Mouse (Mus musculus) embryonic facial prominence, embryonic 10.5 days (tissue): ENCODE data around the gene Ap2a1. TPM values are rescaled to one million over a fixed set of nuclear protein-coding genes. Genes with fewer than 3 reads are reported as not detected.

Experiments
- DNase-seq: peaks from one replicate; pipeline ENCODE4 v3.0.0-alpha.2; 2017; ENCODE audit warnings: low spot score
- H3K27ac ChIP-seq: fragments of 300-500 bp; sonication (generic); replicated peaks from 2 replicates; pipeline ENCODE4 v1.5.1; 2016; ENCODE audit warnings: mild to moderate bottlenecking
- H3K27me3 ChIP-seq: fragments of 300-500 bp; sonication (generic); replicated peaks from 2 replicates; pipeline ENCODE4 v1.6.1; 2016; ENCODE audit warnings: low read depth, mild to moderate bottlenecking; ENCODE audit not compliant: poor library complexity, severe bottlenecking
- H3K36me3 ChIP-seq: fragments of 300-500 bp; sonication (generic); replicated peaks from 2 replicates; pipeline ENCODE4 v1.6.1; 2016; ENCODE audit warnings: mild to moderate bottlenecking, moderate library complexity
- H3K4me1 ChIP-seq: fragments of 300-500 bp; sonication (generic); 2 replicates; pipeline ENCODE4 v1.6.1; 2016
- H3K4me3 ChIP-seq: fragments of 300-500 bp; sonication (generic); 2 replicates; pipeline ENCODE4 v1.5.1; 2016; ENCODE audit warnings: mild to moderate bottlenecking, moderate library complexity
- H3K9me3 ChIP-seq: fragments of 300-500 bp; sonication (generic); 2 replicates; pipeline ENCODE4 v1.6.1; 2016; ENCODE audit warnings: mild to moderate bottlenecking
- WGBS: fragments of 180-500 bp; shearing (Covaris S2); methylation state at CpG from one replicate; pipeline ENCODE4 v1.1.7; 2016; 5-methylcytosine and 5-hydroxymethylcytosine counted together
- polyA plus RNA-seq: library from polyadenylated mRNA; unstranded; fragments of >200 nt; fragmentation: Nextera tagmentation; extraction: Ambion mirVana; gene quantifications from 2 replicates; pipeline ENCODE4 v1.2.1, GENCODE M21; 2016

Gene Ap2a1
- polyA plus RNA-seq, 1 experiment from 2014 or later: 77.1 TPM

GRCm38 (mm10) chr7:44856265-44856916 is 72.9 kb downstream of the Ap2a1 start:
- Histone ChIP-seq H3K27ac (peak overlapping the region; percentile 91), H3K36me3 (peaks cover 43% of the 10 kb centered on the region), H3K4me3 (peak overlapping the region; percentile 87), H3K9me3 (no peaks in the 10 kb centered on the region), H3K27me3 (no peaks in the 10 kb centered on the region), H3K4me1 (peaks cover 81% of the 10 kb centered on the region)
- no peak for DNase-seq
- WGBS: 68% methylated on average over 9 of the region's 9 CpGs

- WGBS: 50% methylated on average over 10 of the region's 10 CpGs
These were observed 74.3 kb downstream of the Ap2a1 start for GRCm38 (mm10) chr7:44855036-44855435.

GRCm38 (mm10) chr7:44854356-44855031 is 74.8 kb downstream of the Ap2a1 start:
- 3% methylated on average over 45 of the region's 45 CpGs for WGBS
- Histone ChIP-seq H3K4me1 (peaks cover 76% of the 10 kb centered on the region), H3K27ac (peak overlapping the region; percentile 83), H3K4me3 (peak overlapping the region; percentile 62), H3K9me3 (no peaks in the 10 kb centered on the region), H3K36me3 (peaks cover 31% of the 10 kb centered on the region), H3K27me3 (no peaks in the 10 kb centered on the region)
- peak; percentile 83 for DNase-seq

More at GRCm38 (mm10) chr7:44855036-44855435, 74.3 kb downstream of the Ap2a1 start:
- Histone ChIP-seq H3K4me1 (peaks cover 80% of the 10 kb centered on the region), H3K36me3 (peaks cover 37% of the 10 kb centered on the region), H3K4me3 (peak overlapping the region; percentile 62), H3K9me3 (no peaks in the 10 kb centered on the region), H3K27me3 (no peaks in the 10 kb centered on the region), H3K27ac (peak overlapping the region; percentile 83)
- no peak for DNase-seq

- H3K4me1 ChIP-seq: peaks cover 76% of the 10 kb centered on the region
- peak overlapping the region; percentile 62 for H3K4me3 ChIP-seq
- no peaks in the 10 kb centered on the region for H3K27me3 ChIP-seq
- peak; percentile 26 for DNase-seq
- H3K36me3 ChIP-seq: peaks cover 30% of the 10 kb centered on the region
- 36% methylated on average over 26 of the region's 26 CpGs for WGBS
- peak overlapping the region; percentile 83 for H3K27ac ChIP-seq
- no peaks in the 10 kb centered on the region for H3K9me3 ChIP-seq
These were observed 75.5 kb downstream of the Ap2a1 start for GRCm38 (mm10) chr7:44853596-44854355.

GRCm38 (mm10) chr7:44853065-44853464 is 76.2 kb downstream of the Ap2a1 start:
- peaks cover 72% of the 10 kb centered on the region for H3K4me1 ChIP-seq

GRCm38 (mm10) chr7:44852259-44853027 is 76.9 kb downstream of the Ap2a1 start:
- Histone ChIP-seq H3K4me3 (peak overlapping the region; percentile 62), H3K9me3 (no peaks in the 10 kb centered on the region), H3K27me3 (no peaks in the 10 kb centered on the region), H3K4me1 (peaks cover 72% of the 10 kb centered on the region), H3K27ac (no peak overlapping the region), H3K36me3 (peaks cover 25% of the 10 kb centered on the region)
- no peak for DNase-seq
- WGBS: 91% methylated on average over 36 of the region's 36 CpGs

More at GRCm38 (mm10) chr7:44853065-44853464, 76.2 kb downstream of the Ap2a1 start:
- DNase-seq: no peak
- WGBS: 98% methylated on average over 2 of the region's 2 CpGs
- H3K27me3 ChIP-seq: no peaks in the 10 kb centered on the region
- H3K27ac ChIP-seq: no peak overlapping the region
- peak overlapping the region; percentile 62; the same call in 1 of the 2 replicates for H3K4me3 ChIP-seq
- peaks cover 25% of the 10 kb centered on the region for H3K36me3 ChIP-seq
- no peaks in the 10 kb centered on the region for H3K9me3 ChIP-seq

- Histone ChIP-seq H3K4me1 (peaks cover 69% of the 10 kb centered on the region), H3K36me3 (peaks cover 28% of the 10 kb centered on the region), H3K4me3 (peak overlapping the region; percentile 82), H3K27me3 (no peaks in the 10 kb centered on the region), H3K9me3 (no peaks in the 10 kb centered on the region), H3K27ac (no peak overlapping the region)
- no peak for DNase-seq
- 92% methylated on average over 12 of the region's 12 CpGs for WGBS
These were observed 77.6 kb downstream of the Ap2a1 start for GRCm38 (mm10) chr7:44851625-44852234.

GRCm38 (mm10) chr7:44850789-44851624 is 78.3 kb downstream of the Ap2a1 start:
- Histone ChIP-seq H3K4me3 (peak overlapping the region; percentile 82), H3K4me1 (peaks cover 64% of the 10 kb centered on the region), H3K9me3 (no peaks in the 10 kb centered on the region), H3K27ac (peak overlapping the region; percentile 92), H3K36me3 (peaks cover 36% of the 10 kb centered on the region), H3K27me3 (no peaks in the 10 kb centered on the region)
- no peak for DNase-seq
- WGBS: 80% methylated on average over 8 of the region's 8 CpGs

Other genes starting within 250 kb of the Ap2a1 start
- gene Izumo2, start 220.8 kb downstream of the Ap2a1 start, polyA plus RNA-seq: not detected in 2 replicates
- gene Vrk3, start 181.1 kb downstream of the Ap2a1 start, polyA plus RNA-seq: 37.5 and 39.3 TPM in 2 replicates
- 3.6 and 4.2 TPM in 2 replicates for gene Zfp473, start 178.4 kb downstream of the Ap2a1 start, polyA plus RNA-seq
- gene Nup62, start 113.4 kb downstream of the Ap2a1 start, polyA plus RNA-seq: 169 and 173 TPM in 2 replicates
- 1.0 and 1.5 TPM in 2 replicates for gene Il4i1, start 113.1 kb downstream of the Ap2a1 start, polyA plus RNA-seq
- 3.2 and 3.6 TPM in 2 replicates for gene Atf5, start 112.8 kb downstream of the Ap2a1 start, polyA plus RNA-seq
- gene Akt1s1, start 80.5 kb downstream of the Ap2a1 start, polyA plus RNA-seq: 92.2 and 95.4 TPM in 2 replicates
- gene Tbc1d17, start 80.4 kb downstream of the Ap2a1 start, polyA plus RNA-seq: 77.2 and 82.7 TPM in 2 replicates
- gene Pnkp, start 72.4 kb downstream of the Ap2a1 start, polyA plus RNA-seq: 34.4 and 36.3 TPM in 2 replicates
- gene Ptov1, start 59.7 kb downstream of the Ap2a1 start, polyA plus RNA-seq: 514 and 525 TPM in 2 replicates
- 135 and 146 TPM in 2 replicates for gene Med25, start 36.8 kb downstream of the Ap2a1 start, polyA plus RNA-seq
- 17.6 and 20.1 TPM in 2 replicates for gene Fuz, start 33.4 kb downstream of the Ap2a1 start, polyA plus RNA-seq
- 0.14 and 0.30 TPM in 2 replicates for gene Tsks, start 13.7 kb upstream of the Ap2a1 start, polyA plus RNA-seq
- gene Cpt1c, start 45.4 kb upstream of the Ap2a1 start, polyA plus RNA-seq: 18.5 and 18.8 TPM in 2 replicates
- 968 and 991 TPM in 2 replicates for gene Prmt1, start 57.1 kb upstream of the Ap2a1 start, polyA plus RNA-seq
- gene Irf3, start 68.2 kb upstream of the Ap2a1 start, polyA plus RNA-seq: 70.3 and 77.5 TPM in 2 replicates
- gene Bcl2l12, start 69.2 kb upstream of the Ap2a1 start, polyA plus RNA-seq: 87.0 and 90.7 TPM in 2 replicates
- 46.2 and 47.9 TPM in 2 replicates for gene Scaf1, start 86.9 kb upstream of the Ap2a1 start, polyA plus RNA-seq
- 18.8 and 20.3 TPM in 2 replicates for gene Rras, start 88.5 kb upstream of the Ap2a1 start, polyA plus RNA-seq
- 13.4 and 14.9 TPM in 2 replicates for gene Prr12, start 123.4 kb upstream of the Ap2a1 start, polyA plus RNA-seq
- 70.8 and 74.7 TPM in 2 replicates for gene Nosip, start 132.9 kb upstream of the Ap2a1 start, polyA plus RNA-seq
- 23.3 and 24.4 TPM in 2 replicates for gene Prrg2, start 133.2 kb upstream of the Ap2a1 start, polyA plus RNA-seq
- gene Rcn3, start 162.7 kb upstream of the Ap2a1 start, polyA plus RNA-seq: 144 and 156 TPM in 2 replicates
- 6.0 and 7.0 TPM in 2 replicates for gene Fcgrt, start 174.4 kb upstream of the Ap2a1 start, polyA plus RNA-seq
- 1,885 and 1,917 TPM in 2 replicates for gene Rps11, start 194.9 kb upstream of the Ap2a1 start, polyA plus RNA-seq
- 1,273 and 1,282 TPM in 2 replicates for gene Rpl13a, start 199.3 kb upstream of the Ap2a1 start, polyA plus RNA-seq
- gene Gm45713, start 206.7 kb upstream of the Ap2a1 start, polyA plus RNA-seq: 0.31 TPM in 1 of 2 replicates, not detected in the other
- 0.97 and 1.8 TPM in 2 replicates for gene Flt3l, start 206.9 kb upstream of the Ap2a1 start, polyA plus RNA-seq
- 99.6 and 103 TPM in 2 replicates for gene Pih1d1, start 224.8 kb upstream of the Ap2a1 start, polyA plus RNA-seq
- gene Aldh16a1, start 225.1 kb upstream of the Ap2a1 start, polyA plus RNA-seq: 65.3 and 71.7 TPM in 2 replicates
- 0.74 and 1.2 TPM in 2 replicates for gene Slc17a7, start 234.5 kb upstream of the Ap2a1 start, polyA plus RNA-seq